Mouse (Mus musculus) cerebellum, adult 8-10 months (tissue): ENCODE data around the gene Armh3.
"Not testable (repeated sequence)": the region's sequence is repeated elsewhere in the genome, so short reads cannot be mapped to it uniquely, and the experiment has no call there.

Experiments used
- DNase-seq: peaks from one replicate; pipeline ENCODE4 v3.0.0; 2022

Armh3 gene

DNA sequence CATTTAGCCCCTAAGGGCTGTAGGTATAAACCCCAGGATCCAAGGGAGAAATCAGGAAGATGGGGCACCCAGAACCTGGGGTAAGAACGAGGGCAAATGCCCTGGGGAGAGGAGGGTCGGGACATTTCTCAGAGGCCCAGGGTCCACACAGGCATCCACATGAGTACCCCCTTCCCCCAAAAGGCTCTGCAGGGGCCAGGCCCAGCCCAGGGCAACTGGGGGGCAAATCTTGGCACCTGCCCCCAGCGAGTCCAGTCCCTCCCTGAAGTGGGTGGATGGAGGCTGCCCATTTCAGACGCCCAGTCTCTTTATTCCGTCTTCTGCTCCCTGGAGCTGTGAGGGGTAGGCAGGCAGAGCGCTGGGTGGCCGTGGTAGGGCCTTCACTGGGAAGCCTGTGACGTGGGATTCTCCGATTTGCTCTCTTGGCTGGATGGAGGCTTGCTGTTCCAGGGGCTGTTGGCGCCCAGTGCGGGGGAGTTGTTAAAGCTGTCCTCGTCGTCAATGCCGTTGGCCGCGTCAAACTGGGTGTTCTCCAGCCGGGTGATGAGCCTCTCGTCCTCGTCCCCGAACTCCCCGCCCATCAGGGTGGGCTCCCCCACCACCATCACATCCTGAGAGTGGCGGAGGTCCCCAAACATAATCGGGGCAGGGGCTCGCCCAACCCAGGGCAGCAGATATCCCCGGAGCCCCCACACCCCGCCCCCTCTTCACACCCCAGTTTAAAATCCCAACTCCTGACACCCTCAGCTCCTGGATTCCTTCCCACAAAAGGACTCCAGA is 34.6 kb upstream of the Armh3 start:
- no peak for DNase-seq

DNA sequence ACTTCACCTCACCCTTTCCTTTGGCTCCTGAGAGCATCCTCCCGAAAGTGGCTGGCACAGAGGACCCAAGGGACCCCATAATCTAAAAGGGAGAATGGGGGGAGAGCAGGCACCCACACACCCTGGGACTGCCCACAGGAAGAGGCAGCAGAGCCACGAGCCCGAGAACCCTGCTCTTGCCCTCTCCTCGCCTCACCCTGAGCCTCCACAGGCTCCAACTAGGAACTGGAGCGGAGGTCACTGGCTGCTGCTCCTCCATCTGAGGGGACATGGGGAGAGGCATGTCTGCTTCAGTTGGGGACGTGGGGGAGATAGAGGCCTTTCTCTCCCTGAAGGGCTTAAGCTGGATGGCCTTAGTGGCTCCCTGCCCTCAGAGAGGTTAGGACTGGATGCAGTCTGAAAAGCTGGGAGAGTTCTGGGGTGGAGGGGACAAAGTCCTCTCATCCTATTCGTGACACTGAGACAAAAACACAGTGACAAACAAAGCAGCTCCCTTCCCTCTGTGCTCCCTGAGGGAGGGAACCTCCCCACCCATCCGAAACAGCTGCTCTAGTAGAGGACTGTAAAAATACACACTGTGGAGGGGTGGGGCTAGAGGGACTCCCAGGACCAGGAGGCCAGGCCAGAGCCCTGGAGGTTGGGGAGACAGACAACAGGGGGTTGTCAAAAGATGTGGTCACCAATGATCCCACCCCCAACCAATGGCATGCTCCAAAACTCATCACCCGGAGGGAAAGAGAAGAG is 33.6 kb upstream of the Armh3 start:
- no peak for DNase-seq

DNA sequence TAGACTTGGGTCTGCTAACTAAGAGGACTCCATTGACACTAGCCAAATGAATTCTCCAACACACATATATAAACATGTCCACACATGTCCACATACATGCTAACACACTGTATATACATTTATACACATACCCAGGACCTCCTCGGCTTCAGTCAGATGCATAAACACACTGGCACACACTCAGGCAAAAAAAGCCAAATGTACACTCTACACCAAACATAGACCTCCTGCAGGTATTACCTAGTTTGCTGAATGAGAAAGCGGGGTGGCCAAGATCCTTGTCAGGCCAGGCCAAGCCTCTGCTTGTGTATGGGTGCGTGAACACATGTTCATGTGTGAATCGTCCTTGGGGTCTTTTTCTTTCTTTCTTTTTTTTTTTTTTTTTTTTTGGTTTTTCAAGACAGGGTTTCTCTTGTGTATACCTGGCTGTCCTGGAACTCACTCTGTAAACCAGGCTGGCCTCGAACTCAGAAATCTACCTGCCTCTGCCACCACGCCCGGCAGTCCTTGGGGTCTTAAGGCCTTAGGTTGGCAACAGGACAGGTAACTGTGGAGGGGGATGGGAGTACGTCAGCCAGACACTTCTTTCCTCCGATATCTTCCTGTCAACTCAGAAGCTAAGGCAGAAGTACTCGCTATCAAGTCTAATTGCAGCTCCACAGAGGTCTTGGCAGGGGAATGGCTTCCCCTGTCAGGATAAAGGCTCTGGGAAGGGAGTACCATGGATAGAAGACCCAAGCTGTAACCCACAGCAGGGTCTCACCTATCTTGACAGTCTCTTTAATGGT is 32.1 kb upstream of the Armh3 start:
- DNase-seq, result no peak

GRCm38 (mm10) chr19:46029652-46030051 is 31.4 kb upstream of the Armh3 start:
- DNase-seq, result no peak

DNA sequence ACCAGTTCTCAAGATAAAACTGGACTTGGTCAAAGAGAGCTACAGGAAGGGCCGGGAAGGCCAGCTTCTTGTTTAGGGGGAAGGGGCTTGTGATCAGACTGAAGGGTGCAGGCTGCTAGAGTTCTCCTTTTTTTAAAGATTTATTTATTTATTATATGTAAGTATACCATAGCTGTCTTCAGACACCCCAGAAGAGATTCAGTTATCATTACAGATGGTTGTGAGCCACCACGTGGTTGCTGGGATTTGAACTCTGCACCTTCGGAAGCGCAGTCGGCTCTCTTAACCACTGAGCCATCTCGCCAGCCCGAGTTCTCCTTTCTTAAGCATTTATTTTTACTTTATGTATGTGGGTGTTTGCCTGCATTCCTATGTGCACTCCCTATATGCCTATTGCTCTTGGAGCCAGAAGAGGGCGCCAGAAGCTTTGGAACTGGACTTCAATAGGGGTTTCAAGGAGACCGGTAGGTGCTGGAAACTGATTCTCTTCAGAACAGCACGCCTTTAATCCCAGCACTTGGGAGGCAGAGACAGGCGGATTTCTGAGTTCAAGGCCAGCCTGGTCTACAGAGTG is 30.5 kb upstream of the Armh3 start:
- no peak for DNase-seq

GRCm38 (mm10) chr19:46026567-46026966 is 28.3 kb upstream of the Armh3 start:
- DNase-seq, result no peak

DNA sequence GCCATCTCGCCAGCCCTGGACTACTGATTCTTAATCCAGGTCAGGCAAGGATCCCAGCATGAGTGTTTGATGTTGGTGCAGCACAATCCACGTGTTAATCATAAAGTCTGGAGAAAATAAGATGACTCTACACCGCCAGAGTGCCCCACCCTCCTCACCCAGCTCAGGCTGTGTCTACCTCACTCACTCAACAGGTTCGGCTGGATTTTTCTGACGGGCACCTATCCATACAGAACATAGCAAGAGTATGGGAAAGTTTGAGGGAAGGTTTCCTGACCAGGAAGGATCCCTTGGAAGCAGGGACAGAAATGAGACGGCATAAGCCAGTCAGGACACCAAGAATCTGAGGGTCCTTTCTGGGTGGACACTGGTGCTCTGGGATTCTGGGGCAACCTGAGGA is 26.7 kb upstream of the Armh3 start:
- DNase-seq, result no peak

DNA sequence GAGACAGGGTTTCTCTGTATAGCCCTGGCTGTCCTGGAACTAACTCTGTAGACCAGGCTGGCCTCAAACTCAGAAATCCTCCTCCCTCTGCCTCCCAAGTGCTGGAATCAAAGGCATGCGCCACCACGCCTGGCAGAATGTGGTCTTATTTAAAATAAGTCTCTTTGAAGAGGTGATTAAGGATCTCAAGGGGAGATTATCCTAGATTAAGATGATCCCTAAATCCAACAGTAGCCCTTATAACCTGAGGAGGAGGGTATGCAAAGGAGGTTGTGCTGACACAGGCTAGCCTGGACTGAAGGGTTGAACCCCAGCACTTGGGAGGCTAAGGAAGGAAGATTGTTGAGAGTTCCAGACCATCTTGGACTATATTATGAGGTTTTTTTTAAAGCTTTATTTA is 17.7 kb upstream of the Armh3 start:
- no peak for DNase-seq

DNA sequence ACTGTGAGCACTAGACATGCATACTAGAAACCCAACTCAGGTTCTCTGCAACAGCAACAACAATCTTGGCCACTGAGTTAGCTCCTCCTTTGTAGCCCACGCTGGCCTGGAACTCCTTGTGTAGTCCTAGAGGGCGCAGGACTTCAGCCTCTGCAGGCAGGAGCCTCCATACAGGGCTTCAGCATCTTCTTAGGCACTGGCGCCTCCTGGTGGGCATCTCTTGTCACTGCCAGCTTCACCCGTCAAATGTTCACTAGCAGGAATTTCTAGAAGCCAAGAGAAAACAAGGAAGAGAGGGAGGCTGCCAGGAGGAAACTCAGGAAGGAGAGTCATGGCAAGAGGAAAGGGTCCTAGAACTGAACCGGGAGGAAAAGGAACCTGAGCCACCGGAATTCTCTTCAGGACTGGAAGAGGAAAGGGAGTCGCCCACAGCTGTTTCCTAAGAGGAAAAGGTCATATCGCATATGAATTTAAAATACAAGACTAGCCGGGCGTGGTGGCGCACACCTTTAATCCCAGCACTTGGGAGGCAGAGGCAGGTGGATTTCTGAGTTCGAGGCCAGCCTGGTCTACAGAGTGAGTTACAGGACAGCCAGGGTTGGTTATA is 16.4 kb upstream of the Armh3 start:
- DNase-seq, result peak; percentile 87

GRCm38 (mm10) chr19:46005680-46006079 is 7.4 kb upstream of the Armh3 start:
- no peak for DNase-seq

DNA sequence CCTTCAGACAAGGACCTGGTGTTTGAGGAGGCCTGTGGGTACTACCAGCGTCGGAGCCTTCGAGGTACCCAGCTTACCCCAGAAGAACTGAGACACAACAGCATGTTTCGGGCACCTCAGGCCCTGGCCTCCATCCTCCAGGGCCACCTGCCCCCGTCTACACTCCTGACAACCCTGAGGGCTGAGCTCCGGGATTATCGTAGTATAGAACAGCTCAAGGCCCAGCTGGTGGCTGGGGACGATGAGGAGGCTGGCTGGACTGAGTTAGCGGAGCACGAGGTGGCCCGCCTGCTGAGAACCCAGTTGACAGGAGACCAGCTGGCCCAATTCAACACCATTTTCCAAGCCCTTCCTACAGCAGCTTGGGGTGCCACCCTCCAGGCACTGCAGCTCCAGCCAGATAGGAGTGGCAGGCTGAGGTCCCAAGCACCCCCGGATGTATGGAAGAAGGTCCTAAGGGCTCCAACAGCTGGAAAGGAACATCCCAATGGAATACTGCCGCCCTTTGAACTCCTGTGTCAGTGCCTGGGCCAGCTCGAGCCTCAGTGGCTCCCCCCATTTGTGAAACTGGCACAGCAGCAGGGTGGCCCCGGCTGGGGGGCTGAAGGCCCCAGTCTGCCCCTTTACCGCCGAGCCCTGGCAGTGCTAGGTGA is 6.7 kb upstream of the Armh3 start:
- DNase-seq, result no peak

DNA sequence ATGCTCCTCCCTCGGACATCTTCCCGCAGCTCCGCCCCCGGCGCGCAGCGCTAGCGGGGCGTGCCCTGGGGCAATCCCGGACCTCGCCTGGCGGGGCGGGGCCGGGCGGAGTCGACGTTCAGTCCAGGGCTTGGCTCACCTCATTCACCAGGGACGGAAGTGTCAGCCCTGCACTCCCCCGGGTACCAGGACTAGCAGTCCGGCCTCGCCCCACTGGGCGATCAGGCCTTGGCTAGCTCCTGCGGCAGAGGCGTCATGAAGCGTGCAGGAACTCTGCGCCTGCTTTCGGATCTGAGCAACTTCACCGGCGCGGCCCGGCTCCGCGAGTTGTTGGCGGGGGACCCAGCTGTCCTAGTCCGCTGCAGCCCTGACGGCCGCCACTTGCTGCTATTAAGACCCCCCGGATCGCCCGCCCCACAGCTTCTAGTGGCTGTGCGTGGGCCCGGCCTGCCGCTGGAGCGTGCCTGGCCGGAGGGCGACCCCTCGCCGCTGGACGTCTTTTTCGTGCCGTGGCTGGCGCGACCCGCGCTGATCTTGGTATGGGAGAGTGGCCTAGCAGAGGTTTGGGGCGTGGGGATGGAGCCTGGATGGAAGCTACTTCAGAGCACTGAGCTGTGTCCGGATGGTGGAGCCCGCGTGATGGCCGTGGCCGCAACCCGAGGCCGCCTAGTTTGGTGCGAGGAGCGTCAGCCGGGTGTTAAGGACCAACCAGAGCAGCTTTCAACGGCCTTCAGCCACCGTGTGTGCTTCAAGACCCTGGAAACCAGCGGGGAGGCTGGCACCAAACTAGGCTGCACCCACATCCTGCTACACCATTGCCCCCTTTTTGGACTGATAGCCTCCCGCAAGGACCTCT is 5.3 kb upstream of the Armh3 start, which contains the start of gene Hps6:
Gene Hps6, plus strand, starts transcription at position 138 of the 856 bp plus-strand sequence.
- peak; percentile 78 for DNase-seq

DNA sequence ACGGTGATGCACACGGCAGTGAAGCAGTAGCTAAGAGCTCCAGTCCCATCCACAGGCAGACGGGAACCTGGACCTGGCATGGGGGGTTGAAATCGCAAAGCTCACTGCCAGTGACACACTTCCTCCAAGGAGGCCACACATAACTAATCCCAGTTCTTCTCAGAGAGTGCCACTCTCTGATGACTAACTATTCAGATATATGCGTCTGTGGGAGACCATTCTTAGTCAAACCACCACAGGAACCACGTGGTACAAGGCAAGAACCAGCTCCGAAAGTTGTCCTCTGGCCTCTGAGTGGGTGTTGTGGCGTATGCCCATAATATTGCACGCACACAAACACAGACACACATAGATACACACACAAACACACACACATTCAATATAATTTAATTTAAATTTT is 4.0 kb upstream of the Armh3 start:
- no peak for DNase-seq

GRCm38 (mm10) chr19:45999378-45999777 is 1.1 kb upstream of the Armh3 start:
- no peak for DNase-seq

DNA sequence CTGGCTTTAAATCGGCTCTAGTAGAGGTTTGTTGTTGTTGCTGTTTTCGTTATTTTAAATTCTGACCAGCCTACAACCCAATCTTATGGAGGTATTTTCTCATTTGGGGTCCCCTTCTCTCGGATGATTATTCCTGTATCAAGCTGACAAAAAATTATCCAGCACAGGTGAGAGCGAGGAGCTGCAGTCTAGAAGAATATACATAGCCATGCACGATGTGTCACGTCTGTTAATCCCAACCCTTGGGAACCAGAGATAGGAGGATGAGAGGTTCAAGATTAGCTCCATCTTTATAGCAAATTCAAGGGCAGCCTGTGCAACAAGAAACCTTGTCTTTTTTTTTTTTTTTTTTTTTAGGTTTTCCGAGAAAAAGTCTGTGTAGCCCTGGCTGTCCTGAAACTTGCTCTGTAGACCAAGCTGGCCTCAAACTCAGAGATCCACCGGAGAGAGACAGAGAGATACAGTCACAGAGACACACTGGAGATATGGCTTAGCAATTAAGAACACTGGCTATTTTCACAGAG is 468 bp upstream of the Armh3 start:
- DNase-seq, result no peak

DNA sequence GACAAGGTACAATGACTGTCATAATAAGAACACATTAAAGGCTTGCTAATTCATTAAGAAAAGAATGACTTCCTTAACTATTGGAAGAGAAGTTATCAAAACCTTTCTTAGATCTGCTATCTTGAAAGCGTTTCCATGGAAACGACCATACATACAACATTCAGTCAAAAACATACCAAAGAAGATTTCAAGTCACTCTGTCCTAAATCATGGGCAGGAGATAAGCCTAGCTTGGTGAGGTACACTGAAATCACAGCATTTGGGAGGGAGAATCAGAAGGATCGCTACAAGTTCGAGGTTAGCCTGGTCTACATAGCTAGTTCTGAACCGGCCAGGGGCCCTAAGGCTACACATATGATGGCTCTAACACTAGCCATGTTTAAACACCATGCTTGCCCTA is 923 bp downstream of the Armh3 start:
- no peak for DNase-seq

- DNase-seq, result no peak
Observed at GRCm38 (mm10) chr19:45993981-45994737, 4.1 kb downstream of the Armh3 start.

DNA sequence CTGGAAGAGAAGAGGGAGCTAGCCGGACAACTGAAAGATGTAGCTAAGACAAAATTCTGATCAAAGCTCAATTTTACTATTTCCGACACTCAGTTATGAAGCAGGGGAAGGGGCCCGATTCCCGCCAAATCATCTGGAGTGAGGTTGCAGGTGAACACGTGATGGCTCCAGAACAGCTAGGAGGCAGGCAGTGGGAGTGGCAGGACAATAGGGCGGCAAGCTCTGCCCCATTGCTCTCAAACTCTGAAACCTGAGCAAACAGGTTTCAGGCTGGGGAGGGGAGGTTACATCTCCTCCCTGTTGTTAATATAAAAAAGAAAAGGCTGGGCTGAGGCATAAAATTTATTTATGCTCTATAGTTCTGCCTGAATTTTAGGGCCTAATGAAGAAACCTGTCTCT is 4.8 kb downstream of the Armh3 start:
- DNase-seq, result not testable (repeated sequence)

GRCm38 (mm10) chr19:45991171-45991570 is 7.1 kb downstream of the Armh3 start:
- no peak for DNase-seq

DNA sequence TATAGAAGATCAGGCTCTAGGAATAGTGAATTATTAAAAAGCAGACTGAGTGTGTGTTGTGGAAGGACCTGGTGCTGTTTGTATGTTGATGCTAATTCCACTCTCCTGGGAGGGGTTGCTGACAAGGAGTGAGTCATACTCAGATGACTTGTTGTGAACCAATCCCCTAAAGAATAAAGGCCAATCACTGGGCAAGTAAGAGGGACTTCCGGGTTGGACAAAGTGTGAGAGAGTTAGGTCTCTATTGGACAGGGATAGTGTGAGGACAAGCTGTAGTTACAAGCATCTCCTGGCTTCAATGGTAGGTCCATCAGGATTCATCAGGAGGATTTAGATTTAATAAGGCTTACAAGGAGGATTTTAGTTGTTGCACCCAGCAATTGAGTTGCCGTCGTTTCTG is 10.1 kb downstream of the Armh3 start:
- no peak for DNase-seq
